Mouse (Mus musculus) urinary bladder, adult 18-20 months (tissue): ENCODE data around the gene Eif3m.

ENCODE experiments used
- DNase-seq, 2 experiments: peaks; one replicate each; pipeline ENCODE4 v3.0.0; 2022; ENCODE audit warnings: low spot score in 2 of 2, mixed read lengths in 2 of 2

Gene Eif3m

GRCm38 (mm10) chr2:105016192-105016966, 501 bp downstream of the Eif3m start:
- peak in 1 of 2 experiments; percentile 3 for DNase-seq

GRCm38 (mm10) chr2:105007236-105007635, 9.6 kb downstream of the Eif3m start:
- DNase-seq = no peak

GRCm38 (mm10) chr2:104996201-104996600, 20.7 kb downstream of the Eif3m start:
- DNase-seq = no peak

GRCm38 (mm10) chr2:104994436-104994835, 22.4 kb downstream of the Eif3m start:
- DNase-seq = no peak

GRCm38 (mm10) chr2:104988974-104989373, 27.9 kb downstream of the Eif3m start:
- DNase-seq = no peak

GRCm38 (mm10) chr2:104985796-104986195, 31.1 kb downstream of the Eif3m start:
- no peak for DNase-seq

GRCm38 (mm10) chr2:104981712-104982111, 35.2 kb downstream of the Eif3m start:
- no peak for DNase-seq

GRCm38 (mm10) chr2:104964492-104964891, 52.4 kb downstream of the Eif3m start:
- DNase-seq = no peak
